8 mouse cellular contexts compared by ENCODE assay signal in the genomic region with DNA sequence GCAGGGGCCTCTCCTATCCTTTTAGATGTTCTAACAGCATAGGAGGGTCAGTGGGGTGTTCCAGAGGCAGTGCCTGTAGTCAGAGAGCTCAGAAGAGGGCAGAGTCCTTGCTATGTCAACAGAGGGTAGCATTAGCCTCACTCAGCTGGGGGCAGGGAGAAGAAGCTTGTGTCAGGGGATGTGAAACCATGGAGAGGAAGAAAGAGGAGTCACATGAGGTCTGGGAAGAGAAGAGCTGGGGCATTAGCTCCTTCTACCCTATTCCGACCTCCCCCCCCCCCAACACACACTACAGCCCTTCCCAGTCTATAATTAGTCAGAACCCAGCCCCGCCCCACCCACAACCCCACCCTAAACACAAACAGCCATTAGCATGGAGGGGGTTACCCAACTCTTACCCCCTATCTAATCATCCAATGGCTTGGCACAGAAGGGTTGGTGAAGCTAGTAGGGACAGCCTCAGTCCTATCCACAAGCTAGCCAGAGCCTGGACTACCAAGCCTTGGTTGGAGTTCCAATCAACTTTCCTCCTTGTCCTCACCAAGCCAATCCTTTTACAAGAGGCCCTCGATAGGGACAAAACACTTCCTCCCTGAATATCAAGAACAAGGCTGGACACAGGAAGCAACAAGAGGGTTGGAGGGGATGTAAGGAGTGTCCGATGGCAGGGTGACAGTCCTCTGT. TPM values are rescaled to one million over a fixed set of nuclear protein-coding genes. Genes with fewer than 3 reads are reported as not detected.
A peak's percentile ranks its signal among the peaks of the same experiment; 100 is the strongest.
DNase-seq lines count a peak whose midpoint lies in the region; ATAC-seq lines count a peak whose summit lies in the region.

No protein-coding gene starts in this region.

- H3K27ac ChIP-seq in brown adipose tissue, adult 24 weeks (replicated peaks; ENCODE audit: low read depth, low read length): peak overlapping the region; percentile 80
- no peak overlapping the region for H3K27ac ChIP-seq in hindbrain, embryonic 11.5 days (ENCODE audit: low read depth, low read length)
- H3K27ac ChIP-seq in liver, embryonic 16.5 days (ENCODE audit: low read length): peak overlapping the region; percentile 92

- H3K4me1 ChIP-seq in brown adipose tissue, adult 24 weeks (ENCODE audit: control insufficient read depth, insufficient read depth, insufficient read length, low read length): peaks cover 17% of the 10 kb centered on the region
- H3K4me1 ChIP-seq in hindbrain, embryonic 11.5 days (replicated peaks; ENCODE audit: control insufficient read depth, insufficient read depth, low read length): peaks cover 29% of the 10 kb centered on the region
- peaks cover 30% of the 10 kb centered on the region for H3K4me1 ChIP-seq in liver, embryonic 16.5 days (ENCODE audit: control insufficient read depth, low read depth, low read length)

- no peaks in the 10 kb centered on the region for H3K27me3 ChIP-seq in hindbrain, embryonic 11.5 days (ENCODE audit: control insufficient read depth, insufficient read depth, low read length)
- peaks cover 55% of the 10 kb centered on the region for H3K27me3 ChIP-seq in liver, embryonic 16.5 days (ENCODE audit: control insufficient read depth, insufficient read depth, low read depth, low read length)

- no peaks in the 10 kb centered on the region for H3K36me3 ChIP-seq in hindbrain, embryonic 11.5 days (ENCODE audit: control insufficient read depth, insufficient read depth, low read length)
- H3K36me3 ChIP-seq in liver, embryonic 16.5 days (ENCODE audit: control insufficient read depth, insufficient read depth): no peaks in the 10 kb centered on the region

- DNase-seq in heart, adult 11 months: peak; percentile 97
- no peak for DNase-seq in heart, postnatal 14 days
- no peak for DNase-seq in hindbrain, embryonic 11.5 days (ENCODE audit: low spot score)
- DNase-seq in yolk sac, embryonic 10.5 days (ENCODE audit: low spot score): peak; percentile 85
- no peak for DNase-seq in left cerebral cortex, postnatal 4 days
- DNase-seq in ovary, adult 18-20 months (ENCODE audit: low spot score): no peak

- 64% methylated on average over 4 of the region's 4 CpGs for WGBS in hindbrain, embryonic 11.5 days
- WGBS in liver, embryonic 16.5 days (ENCODE audit: insufficient replicate concordance): 20% methylated on average over 4 of the region's 4 CpGs

- no peak for ATAC-seq in hindbrain, embryonic 11.5 days (ENCODE audit: low FRiP score)
- peak; percentile 63 for ATAC-seq in liver, embryonic 16.5 days (ENCODE audit: low read depth)

- H3K4me3 ChIP-seq in brown adipose tissue, adult 24 weeks (ENCODE audit: insufficient read depth, low read depth, low read length): no peak overlapping the region
- no peak overlapping the region for H3K4me3 ChIP-seq in hindbrain, embryonic 11.5 days (ENCODE audit: low read depth, low read length)
- H3K4me3 ChIP-seq in liver, embryonic 16.5 days (ENCODE audit: low read depth, low read length): no peak overlapping the region

- no peaks in the 10 kb centered on the region for H3K9me3 ChIP-seq in hindbrain, embryonic 11.5 days (ENCODE audit: control insufficient read depth, low read length)
- H3K9me3 ChIP-seq in liver, embryonic 16.5 days (replicated peaks; ENCODE audit: control insufficient read depth, low read length): no peaks in the 10 kb centered on the region

- intact Hi-C loops in heart, postnatal 14 days (cut with DNase I): no loop called here
- intact Hi-C loops in left cerebral cortex, postnatal 4 days (cut with DNase I): no loop called here

- peak overlapping the region; percentile 11; the same call in 1 of the 2 replicates for H3K4me2 ChIP-seq in hindbrain, embryonic 11.5 days (replicated peaks; ENCODE audit: low read depth, low read length)
- H3K4me2 ChIP-seq in liver, embryonic 16.5 days (ENCODE audit: low read depth, low read length): peak overlapping the region; percentile 54

- no peak overlapping the region for H3K9ac ChIP-seq in hindbrain, embryonic 11.5 days (ENCODE audit: low read depth, low read length)
- H3K9ac ChIP-seq in liver, embryonic 16.5 days (ENCODE audit: low read depth, low read length): peak overlapping the region; percentile 41; the same call in 1 of the 2 replicates

RNA-seq across cellular contexts. Expression of gene Plxnb2, which starts 2.9 kb away (rescaled TPM):
- total RNA-seq in heart, postnatal 14 days (2021): 100 to 1,000 TPM in 1 of 2 experiments, 10 to 100 TPM in 1; 98.2 to 101 TPM
- polyA plus RNA-seq in brown adipose tissue, adult 24 weeks (2012; ENCODE audit: insufficient read depth, insufficient read length, missing spikeins): 5.4 and 7.5 TPM in 2 replicates
- polyA plus RNA-seq in hindbrain, embryonic 11.5 days (2014; fragmentation: Nextera tagmentation; extraction: Ambion mirVana): 97.4 and 104 TPM in 2 replicates
- polyA plus RNA-seq in liver, embryonic 16.5 days (2015; fragmentation: Nextera tagmentation; extraction: Ambion mirVana): 26.2 and 31.9 TPM in 2 replicates
- 100 to 1,000 TPM; 100 TPM for total RNA-seq in left cerebral cortex, postnatal 4 days (2021)

RNA-seq across cellular contexts. Expression of gene Dennd6b, which starts 18.6 kb away (rescaled TPM):
- 10 to 100 TPM in 1 of 2 experiments, 1 to 10 TPM in 1; 9.7 to 10.1 TPM for total RNA-seq in heart, postnatal 14 days (2021)
- 1.8 and 2.2 TPM in 2 replicates for polyA plus RNA-seq in brown adipose tissue, adult 24 weeks (2012; ENCODE audit: insufficient read depth, insufficient read length, missing spikeins)
- 28.3 and 31.2 TPM in 2 replicates for polyA plus RNA-seq in hindbrain, embryonic 11.5 days (2014; fragmentation: Nextera tagmentation; extraction: Ambion mirVana)
- 2.7 and 3.8 TPM in 2 replicates for polyA plus RNA-seq in liver, embryonic 16.5 days (2015; fragmentation: Nextera tagmentation; extraction: Ambion mirVana)
- 10 to 100 TPM; 46.6 to 49.4 TPM for total RNA-seq in left cerebral cortex, postnatal 4 days (2021)

RNA-seq across cellular contexts. Expression of gene Mapk11, which starts 28.3 kb away (rescaled TPM):
- total RNA-seq in heart, postnatal 14 days (2021): 1 to 10 TPM; 2.3 to 3.7 TPM
- 1.1 and 2.5 TPM in 2 replicates for polyA plus RNA-seq in brown adipose tissue, adult 24 weeks (2012; ENCODE audit: insufficient read depth, insufficient read length, missing spikeins)
- 38.5 and 40.4 TPM in 2 replicates for polyA plus RNA-seq in hindbrain, embryonic 11.5 days (2014; fragmentation: Nextera tagmentation; extraction: Ambion mirVana)
- polyA plus RNA-seq in liver, embryonic 16.5 days (2015; fragmentation: Nextera tagmentation; extraction: Ambion mirVana): 0.83 and 0.97 TPM in 2 replicates
- total RNA-seq in left cerebral cortex, postnatal 4 days (2021): 10 to 100 TPM; 34.4 to 36.6 TPM

RNA-seq across cellular contexts. Expression of gene Ppp6r2, which starts 33.6 kb away (rescaled TPM):
- total RNA-seq in heart, postnatal 14 days (2021): 10 to 100 TPM; 57.8 to 61.2 TPM
- 23.0 and 25.7 TPM in 2 replicates for polyA plus RNA-seq in brown adipose tissue, adult 24 weeks (2012; ENCODE audit: insufficient read depth, insufficient read length, missing spikeins)
- polyA plus RNA-seq in hindbrain, embryonic 11.5 days (2014; fragmentation: Nextera tagmentation; extraction: Ambion mirVana): 42.1 and 46.0 TPM in 2 replicates
- polyA plus RNA-seq in liver, embryonic 16.5 days (2015; fragmentation: Nextera tagmentation; extraction: Ambion mirVana): 15.5 and 16.4 TPM in 2 replicates
- total RNA-seq in left cerebral cortex, postnatal 4 days (2021): 100 to 1,000 TPM; 163 to 165 TPM

RNA-seq across cellular contexts. Expression of gene Mapk12, which starts 37.2 kb away (rescaled TPM):
- total RNA-seq in heart, postnatal 14 days (2021): 10 to 100 TPM; 16.8 to 18.7 TPM
- polyA plus RNA-seq in brown adipose tissue, adult 24 weeks (2012; ENCODE audit: insufficient read depth, insufficient read length, missing spikeins): 6.6 and 7.5 TPM in 2 replicates
- 16.5 and 17.8 TPM in 2 replicates for polyA plus RNA-seq in hindbrain, embryonic 11.5 days (2014; fragmentation: Nextera tagmentation; extraction: Ambion mirVana)
- polyA plus RNA-seq in liver, embryonic 16.5 days (2015; fragmentation: Nextera tagmentation; extraction: Ambion mirVana): 1.1 and 1.9 TPM in 2 replicates
- total RNA-seq in left cerebral cortex, postnatal 4 days (2021): 1 to 10 TPM; 4.1 to 5.0 TPM

Comparison
In these comparisons a context has a peak if more than half of its experiments do, and no peak if none do; other contexts are left out.
1. DNase-seq: peak in heart, adult 11 months (single experiment) and yolk sac, embryonic 10.5 days (single experiment); none in heart, postnatal 14 days (0 of 2), hindbrain, embryonic 11.5 days (single experiment), left cerebral cortex, postnatal 4 days (single experiment) and ovary, adult 18-20 months (single experiment).
2. RNA of gene Mapk11, which starts 28.3 kb away (polyA plus RNA-seq): 38.5 to 40.4 TPM in hindbrain, embryonic 11.5 days; 1.1 to 2.5 TPM in brown adipose tissue, adult 24 weeks and 0.83 to 0.97 TPM in liver, embryonic 16.5 days; every median in the first group is over 10 times any median in the second.